Mouse (Mus musculus) liver, embryonic 15.5 days (tissue): Measurements from ENCODE around the gene Blzf1. TPM values are rescaled to one million over a fixed set of nuclear protein-coding genes. Genes with fewer than 3 reads are reported as not detected.
A peak's percentile ranks its signal among the peaks of the same experiment; 100 is the strongest.

Experiments used
- ATAC-seq: fragments of 200-750 bp; cut with Nextera tagmentation; 2 replicates; pipeline ENCODE4 v1.8.0; 2017; ENCODE audit warnings: moderate number of reproducible peaks, mild to moderate bottlenecking, moderate library complexity; ENCODE audit not compliant: insufficient read depth
- H3K27ac ChIP-seq: fragments of 300-500 bp; sonication (generic); replicated peaks from 2 replicates; pipeline ENCODE4 v1.5.1; 2015; ENCODE audit warnings: mild to moderate bottlenecking, inconsistent platforms
- H3K27me3 ChIP-seq: fragments of 300-500 bp; sonication (generic); 2 replicates; pipeline ENCODE4 v1.6.1; 2015; ENCODE audit warnings: mild to moderate bottlenecking, inconsistent platforms
- H3K36me3 ChIP-seq: fragments of 300-500 bp; sonication (generic); replicated peaks from 2 replicates; pipeline ENCODE4 v1.6.1; 2015; ENCODE audit warnings: moderate library complexity, mild to moderate bottlenecking, inconsistent platforms
- H3K4me1 ChIP-seq: fragments of 300-500 bp; sonication (generic); replicated peaks from 2 replicates; pipeline ENCODE4 v1.6.1; 2015; ENCODE audit warnings: inconsistent platforms
- H3K4me2 ChIP-seq: fragments of 300-500 bp; sonication (generic); 2 replicates; pipeline ENCODE4 v1.6.1; 2015; ENCODE audit warnings: moderate library complexity, mild to moderate bottlenecking, inconsistent platforms
- H3K4me3 ChIP-seq: fragments of 300-500 bp; sonication (generic); replicated peaks from 2 replicates; pipeline ENCODE4 v1.5.1; 2015; ENCODE audit warnings: mild to moderate bottlenecking, inconsistent platforms
- H3K9ac ChIP-seq: fragments of 300-500 bp; sonication (generic); 2 replicates; pipeline ENCODE4 v1.6.1; 2015; ENCODE audit warnings: moderate library complexity, mild to moderate bottlenecking, inconsistent platforms
- H3K9me3 ChIP-seq: fragments of 300-500 bp; sonication (generic); replicated peaks from 2 replicates; pipeline ENCODE4 v1.6.1; 2016; ENCODE audit warnings: inconsistent platforms
- WGBS: fragments of 180-500 bp; shearing (Covaris S2); methylation state at CpG from one replicate; pipeline ENCODE4 v1.1.7; 2015; ENCODE audit warnings: mixed read lengths; ENCODE audit not compliant: insufficient replicate concordance; 5-methylcytosine and 5-hydroxymethylcytosine counted together
- polyA plus RNA-seq: library from polyadenylated mRNA; unstranded; fragments of >200 nt; fragmentation: Nextera tagmentation; extraction: Ambion mirVana; gene quantifications from 2 replicates; pipeline ENCODE4 v1.2.1, GENCODE M21; 2015

Gene Blzf1
- polyA plus RNA-seq, 1 experiment from 2014 or later: 8.8 TPM

DNA sequence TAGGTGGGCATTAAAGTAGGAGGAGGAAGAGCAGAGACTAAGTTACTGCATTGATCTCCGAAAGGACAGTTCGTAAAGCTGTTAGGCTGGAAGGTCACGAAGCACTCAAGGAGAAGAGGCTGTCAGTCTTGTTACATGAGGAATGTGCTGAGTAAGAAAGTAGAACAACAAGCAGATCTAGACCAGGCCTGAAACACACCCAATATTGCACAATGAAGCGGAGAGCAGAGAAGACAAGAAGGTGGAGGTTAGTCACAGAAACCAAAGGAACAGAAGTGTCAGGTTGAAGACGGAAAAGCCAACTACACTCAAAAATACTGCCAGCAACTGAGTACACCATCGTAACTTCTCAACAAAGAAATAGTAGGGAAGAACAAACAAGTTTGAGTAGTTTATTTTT, 13.2 kb downstream of the Blzf1 start:
- Histone ChIP-seq H3K4me1 (no peaks in the 10 kb centered on the region), H3K27ac (no peak overlapping the region), H3K9me3 (no peaks in the 10 kb centered on the region), H3K9ac (no peak overlapping the region), H3K36me3 (peaks cover 62% of the 10 kb centered on the region), H3K27me3 (no peaks in the 10 kb centered on the region), H3K4me3 (no peak overlapping the region), H3K4me2 (no peak overlapping the region)
- WGBS: 79% methylated on average over 6 of the region's 6 CpGs
- ATAC-seq: no peak

DNA sequence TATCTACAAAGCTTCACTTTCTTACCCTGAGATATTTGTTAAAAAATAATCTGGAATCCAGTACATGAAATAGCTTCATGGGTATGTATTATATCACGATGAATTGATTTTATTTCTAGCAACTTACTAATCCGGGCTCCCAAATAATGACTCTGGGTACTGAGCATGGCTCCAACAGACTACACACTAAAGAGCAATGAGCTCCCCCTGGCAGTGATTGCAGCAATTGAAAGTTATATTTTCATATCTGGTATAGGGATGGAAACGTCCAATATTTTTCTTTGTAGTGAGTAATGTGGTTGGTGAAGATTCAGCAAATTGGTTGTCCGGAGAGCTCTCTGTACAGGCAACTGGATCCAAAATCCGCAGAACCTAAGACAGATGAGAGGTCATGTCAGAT, 15.2 kb downstream of the Blzf1 start:
- Histone ChIP-seq H3K27ac (no peak overlapping the region), H3K36me3 (peaks cover 46% of the 10 kb centered on the region), H3K9me3 (no peaks in the 10 kb centered on the region), H3K4me3 (no peak overlapping the region), H3K4me1 (no peaks in the 10 kb centered on the region), H3K9ac (no peak overlapping the region), H3K27me3 (no peaks in the 10 kb centered on the region), H3K4me2 (no peak overlapping the region)
- 78% methylated on average over 5 of the region's 5 CpGs for WGBS
- ATAC-seq: no peak

DNA sequence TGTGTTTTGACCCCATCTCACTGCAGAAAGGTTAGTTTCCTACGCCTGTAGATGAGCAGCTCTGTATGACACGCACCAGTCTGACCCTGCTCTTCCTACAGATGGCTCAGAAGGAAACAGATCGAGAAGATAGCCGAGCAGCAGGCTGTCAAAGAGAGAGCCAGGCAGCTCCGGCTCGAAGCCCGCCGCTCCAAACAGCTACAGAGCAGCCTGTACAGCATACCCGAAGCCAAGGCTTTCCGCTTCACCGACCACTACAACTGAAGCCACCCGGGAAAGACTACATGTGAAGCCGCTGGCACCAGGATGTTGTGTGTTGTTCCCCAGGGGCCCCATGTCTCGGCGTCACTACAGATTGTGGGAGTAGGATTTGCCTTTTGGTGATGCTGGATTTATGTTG, 19.9 kb downstream of the Blzf1 start:
- WGBS: 50% methylated on average over 15 of the region's 15 CpGs
- ATAC-seq: no peak
- no peaks in the 10 kb centered on the region for H3K27me3 ChIP-seq
- H3K36me3 ChIP-seq: peaks cover 16% of the 10 kb centered on the region
- no peak overlapping the region for H3K4me3 ChIP-seq
- no peaks in the 10 kb centered on the region for H3K4me1 ChIP-seq
- no peaks in the 10 kb centered on the region for H3K9me3 ChIP-seq
- no peak overlapping the region for H3K4me2 ChIP-seq
- no peak overlapping the region for H3K9ac ChIP-seq
- no peak overlapping the region for H3K27ac ChIP-seq

DNA sequence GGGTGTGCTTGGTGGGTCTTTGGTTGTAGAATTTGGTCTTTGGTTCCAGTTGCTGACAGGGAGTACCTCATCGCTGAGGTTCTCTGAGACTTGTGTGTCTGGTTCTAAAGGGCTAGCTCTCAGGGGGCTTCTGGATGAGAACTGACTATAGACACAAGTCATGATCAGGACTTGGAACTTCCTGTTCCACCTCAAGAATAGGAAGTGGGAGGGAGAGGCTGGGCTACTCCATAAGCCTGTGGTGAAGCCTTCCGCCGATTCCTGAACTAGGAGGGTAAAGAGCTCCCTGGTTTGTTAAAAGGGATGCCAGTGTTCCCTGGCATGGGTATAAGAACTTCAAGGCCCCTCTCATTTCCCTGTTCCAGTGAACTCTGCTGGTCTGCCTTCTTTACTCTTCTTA, 23.3 kb downstream of the Blzf1 start:
- Histone ChIP-seq H3K27ac (no peak overlapping the region), H3K9ac (no peak overlapping the region), H3K4me1 (no peaks in the 10 kb centered on the region), H3K9me3 (no peaks in the 10 kb centered on the region), H3K4me3 (no peak overlapping the region), H3K4me2 (no peak overlapping the region), H3K27me3 (no peaks in the 10 kb centered on the region), H3K36me3 (no peaks in the 10 kb centered on the region)
- ATAC-seq: no peak
- WGBS: 75% methylated on average over 3 of the region's 3 CpGs

DNA sequence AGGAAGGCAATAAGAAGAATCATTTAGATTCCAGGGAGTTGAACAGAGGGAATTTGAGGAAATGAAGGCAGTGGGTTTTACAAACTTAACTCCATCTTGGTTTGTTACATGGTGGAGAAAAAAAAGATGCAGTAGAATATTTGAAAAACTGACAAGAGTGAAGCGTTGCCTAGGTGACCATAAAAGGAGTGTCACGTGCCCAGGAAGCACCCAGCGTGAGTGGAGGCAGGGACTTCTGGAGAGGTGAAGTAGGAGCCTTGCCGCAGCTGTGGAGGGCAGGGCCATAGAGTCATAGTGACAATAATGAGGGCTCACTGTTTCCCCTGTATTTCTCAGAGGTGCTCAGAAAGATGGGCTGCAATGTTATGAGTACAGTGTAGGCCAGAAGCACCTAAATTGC, 28.0 kb downstream of the Blzf1 start:
- 73% methylated on average over 4 of the region's 4 CpGs for WGBS
- H3K9ac ChIP-seq: no peak overlapping the region
- peaks cover 8% of the 10 kb centered on the region for H3K4me1 ChIP-seq
- H3K4me2 ChIP-seq: no peak overlapping the region
- H3K9me3 ChIP-seq: no peaks in the 10 kb centered on the region
- H3K27ac ChIP-seq: no peak overlapping the region
- ATAC-seq: no peak
- no peak overlapping the region for H3K4me3 ChIP-seq
- no peaks in the 10 kb centered on the region for H3K36me3 ChIP-seq
- H3K27me3 ChIP-seq: no peaks in the 10 kb centered on the region

DNA sequence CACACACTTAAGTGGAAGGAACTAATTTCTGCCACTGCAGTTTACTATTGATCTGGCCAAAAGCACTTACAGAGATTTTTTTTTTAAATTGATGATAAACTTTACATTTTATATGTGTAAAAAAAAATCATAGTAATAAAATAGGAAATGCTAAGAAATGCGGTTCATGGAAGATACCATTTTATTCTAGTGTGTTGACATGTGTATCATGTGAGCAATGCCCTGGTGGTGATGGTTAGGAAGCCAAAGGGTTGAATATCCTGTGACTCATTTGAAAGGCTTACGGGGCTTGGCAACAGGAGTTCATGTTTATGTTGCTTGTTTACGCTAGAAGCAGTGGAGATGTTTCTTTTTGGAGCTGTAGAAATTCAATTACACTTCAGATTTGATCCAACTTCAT, 30.7 kb downstream of the Blzf1 start:
- no peak for ATAC-seq
- no peaks in the 10 kb centered on the region for H3K9me3 ChIP-seq
- H3K36me3 ChIP-seq: no peaks in the 10 kb centered on the region
- H3K27ac ChIP-seq: no peak overlapping the region
- H3K27me3 ChIP-seq: no peaks in the 10 kb centered on the region
- WGBS: 81% methylated on average over 3 of the region's 3 CpGs
- H3K4me3 ChIP-seq: no peak overlapping the region
- H3K4me2 ChIP-seq: no peak overlapping the region
- H3K4me1 ChIP-seq: peaks cover 8% of the 10 kb centered on the region
- no peak overlapping the region for H3K9ac ChIP-seq

DNA sequence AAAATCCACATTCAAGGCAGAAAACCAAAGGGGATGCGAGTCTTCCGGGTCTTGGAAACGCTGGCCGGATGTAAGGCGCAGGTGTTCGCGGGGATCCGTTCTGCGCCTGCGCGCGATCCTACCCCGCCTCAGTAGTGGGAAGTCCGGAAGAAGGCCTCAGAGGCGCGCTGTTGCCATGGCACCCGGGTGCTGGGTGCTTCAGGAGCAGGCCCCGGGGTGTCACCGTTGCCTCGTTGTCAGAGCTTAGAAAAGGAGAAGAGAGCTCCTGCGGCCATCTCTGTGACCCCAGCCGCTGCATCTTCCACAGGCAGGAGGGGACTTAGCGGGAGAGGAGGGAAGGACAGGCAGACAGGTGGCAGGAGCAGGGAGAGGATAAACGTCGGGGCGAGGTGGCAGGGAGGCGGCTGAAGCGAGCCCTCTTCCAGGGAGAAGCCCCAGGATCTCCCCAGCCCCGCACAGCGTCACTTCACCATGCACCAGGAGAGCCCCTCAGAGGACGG, 31.8 kb downstream of the Blzf1 start, which contains the start of gene Ccdc181:
Ccdc181 (plus strand) TSS at position 131 of the 500 bp plus-strand sequence.
- Histone ChIP-seq H3K4me3 (peak within 1 kb of the TSS; percentile 70), H3K4me1 (peaks cover 8% of the 10 kb centered on the region), H3K27me3 (no peaks in the 10 kb centered on the region), H3K4me2 (peak within 1 kb of the TSS; percentile 91), H3K9ac (peak within 1 kb of the TSS; percentile 64), H3K9me3 (no peaks in the 10 kb centered on the region), H3K36me3 (no peaks in the 10 kb centered on the region), H3K27ac (peak within 1 kb of the TSS; percentile 55)
- WGBS: under 1% methylated on average over 31 of the region's 31 CpGs
- ATAC-seq: peak; percentile 100

DNA sequence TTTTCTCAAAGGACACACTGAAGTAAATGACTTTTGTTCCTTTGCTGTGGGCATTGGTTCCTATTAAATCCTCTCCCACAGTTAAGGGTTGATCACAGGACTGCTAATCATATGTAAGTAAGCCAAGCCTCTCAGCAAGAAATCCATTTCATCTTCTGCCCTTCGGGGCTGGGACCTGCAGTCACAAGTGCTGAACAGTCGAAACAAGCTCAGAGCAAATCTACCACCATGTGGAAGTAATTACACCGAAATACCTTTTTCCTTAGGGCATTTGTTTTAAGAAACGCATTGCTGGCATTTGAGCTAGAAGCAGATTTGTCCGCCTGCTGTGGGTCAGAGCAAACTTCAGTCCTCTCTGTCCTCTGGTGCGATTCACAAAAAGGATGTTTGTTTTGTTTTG, 33.6 kb downstream of the Blzf1 start:
- no peak overlapping the region for H3K9ac ChIP-seq
- no peak overlapping the region for H3K27ac ChIP-seq
- H3K4me2 ChIP-seq: no peak overlapping the region
- no peak for ATAC-seq
- no peak overlapping the region for H3K4me3 ChIP-seq
- WGBS: 71% methylated on average over 6 of the region's 6 CpGs
- no peaks in the 10 kb centered on the region for H3K27me3 ChIP-seq
- peaks cover 8% of the 10 kb centered on the region for H3K4me1 ChIP-seq
- H3K36me3 ChIP-seq: no peaks in the 10 kb centered on the region
- H3K9me3 ChIP-seq: no peaks in the 10 kb centered on the region

DNA sequence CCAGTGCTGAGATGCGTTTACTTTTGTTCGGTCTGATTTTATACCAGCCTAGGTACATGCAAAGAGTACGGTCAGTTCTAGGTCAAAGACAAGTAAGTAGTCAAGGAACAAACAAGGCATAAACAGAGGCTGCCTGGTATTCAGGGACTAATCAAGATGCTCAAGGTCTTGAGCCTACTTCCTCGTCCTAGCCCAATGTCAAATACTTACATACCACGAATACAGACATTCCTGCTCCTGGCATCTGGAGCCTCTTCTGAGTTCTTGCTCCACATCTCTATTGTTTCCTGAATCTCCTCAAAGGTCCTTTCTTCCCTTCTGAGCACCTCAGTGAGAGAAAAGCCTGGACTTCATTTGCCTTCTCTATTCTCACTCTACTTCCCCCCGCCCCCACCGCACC, 36.3 kb downstream of the Blzf1 start:
- ATAC-seq: no peak
- H3K4me1 ChIP-seq: peaks cover 7% of the 10 kb centered on the region
- no peak overlapping the region for H3K27ac ChIP-seq
- no peaks in the 10 kb centered on the region for H3K27me3 ChIP-seq
- no peak overlapping the region for H3K4me2 ChIP-seq
- H3K9me3 ChIP-seq: no peaks in the 10 kb centered on the region
- 0 out of 2 replicates have a peak, but pooled peaks cover 2% of the 10 kb centered on the region for H3K36me3 ChIP-seq
- H3K4me3 ChIP-seq: no peak overlapping the region
- no peak overlapping the region for H3K9ac ChIP-seq
- WGBS: 79% methylated on average over 7 of the region's 7 CpGs

DNA sequence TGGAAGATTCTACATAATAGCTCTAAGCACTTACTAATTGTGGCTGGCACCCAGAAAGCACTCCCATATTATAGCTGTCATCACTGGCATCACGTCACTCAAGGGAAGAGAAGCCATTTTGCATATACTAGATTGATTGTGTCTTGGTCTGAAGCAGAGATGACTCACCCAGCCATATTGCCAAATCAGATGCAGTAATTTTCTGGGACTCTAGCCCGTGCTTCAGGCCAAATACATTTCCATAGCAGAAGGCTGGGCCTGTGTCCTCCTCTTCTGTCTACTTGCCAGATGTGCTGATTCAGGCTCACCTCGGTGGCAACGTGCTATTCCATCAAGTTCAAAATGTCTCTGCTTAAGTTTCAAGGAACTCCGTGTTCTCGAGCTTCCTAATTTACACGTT, 45.7 kb downstream of the Blzf1 start:
- no peak overlapping the region for H3K4me3 ChIP-seq
- ATAC-seq: no peak
- H3K27ac ChIP-seq: no peak overlapping the region
- H3K4me1 ChIP-seq: 0 out of 2 replicates have a peak, but pooled peaks cover 4% of the 10 kb centered on the region
- no peak overlapping the region for H3K4me2 ChIP-seq
- H3K9ac ChIP-seq: no peak overlapping the region
- WGBS: 85% methylated on average over 7 of the region's 7 CpGs
- H3K36me3 ChIP-seq: peaks cover 51% of the 10 kb centered on the region
- H3K27me3 ChIP-seq: no peaks in the 10 kb centered on the region
- no peaks in the 10 kb centered on the region for H3K9me3 ChIP-seq

DNA sequence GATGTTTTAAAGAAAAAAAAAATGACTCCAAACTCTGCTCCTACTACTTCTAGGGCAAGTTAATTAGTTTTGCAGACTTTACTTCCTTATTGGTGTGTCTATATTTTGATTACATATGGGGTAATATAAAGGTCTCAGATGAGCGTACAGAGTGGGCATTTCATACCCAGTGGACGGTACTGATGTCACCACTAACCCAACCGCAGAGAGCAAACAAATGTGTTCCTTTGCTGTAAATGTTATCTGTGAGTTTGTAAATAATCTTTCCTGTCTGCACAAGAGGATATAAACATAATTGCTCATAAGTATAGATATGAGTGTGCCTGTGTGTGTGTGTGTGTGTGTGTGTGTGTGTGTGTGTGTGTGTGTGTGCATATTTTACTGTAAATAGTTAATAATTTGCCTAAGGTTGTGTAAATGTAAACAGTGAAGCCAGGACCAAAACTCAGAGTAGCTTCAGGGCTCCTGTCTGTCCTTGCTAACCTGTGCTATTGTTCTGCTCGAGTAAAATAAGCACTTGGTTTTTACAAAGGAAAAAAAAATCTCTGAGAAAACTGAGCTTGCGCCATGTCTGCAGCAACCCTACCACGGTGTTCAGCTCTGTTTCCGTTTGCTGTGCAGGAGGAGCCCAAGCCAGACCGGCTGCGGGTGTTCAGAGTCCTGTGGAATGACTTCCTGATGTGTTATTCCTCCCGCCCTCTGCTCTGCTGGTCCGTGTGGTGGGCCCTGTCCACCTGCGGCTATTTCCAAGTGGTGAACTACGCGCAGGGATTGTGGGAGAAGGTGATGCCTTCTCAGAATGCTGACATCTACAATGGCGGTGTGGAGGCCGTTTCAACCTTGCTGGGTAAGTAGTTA, 46.9 kb downstream of the Blzf1 start:
- Histone ChIP-seq H3K27ac (no peak overlapping the region), H3K4me3 (no peak overlapping the region), H3K27me3 (no peaks in the 10 kb centered on the region), H3K36me3 (peaks cover 51% of the 10 kb centered on the region), H3K4me2 (no peak overlapping the region), H3K9ac (no peak overlapping the region), H3K4me1 (0 out of 2 replicates have a peak, but pooled peaks cover 4% of the 10 kb centered on the region), H3K9me3 (no peaks in the 10 kb centered on the region)
- ATAC-seq: 0 out of 2 replicates have a peak, but pooled peaks have one; percentile 26
- 71% methylated on average over 16 of the region's 16 CpGs for WGBS
